Mouse (Mus musculus): ENCODE results near the gene Hspbp1. TPM values are rescaled to one million over a fixed set of nuclear protein-coding genes. Genes with fewer than 3 reads are reported as not detected.

Gene Hspbp1
- polyA plus RNA-seq, 1 experiment from 2014 or later, result 141 TPM

DNA sequence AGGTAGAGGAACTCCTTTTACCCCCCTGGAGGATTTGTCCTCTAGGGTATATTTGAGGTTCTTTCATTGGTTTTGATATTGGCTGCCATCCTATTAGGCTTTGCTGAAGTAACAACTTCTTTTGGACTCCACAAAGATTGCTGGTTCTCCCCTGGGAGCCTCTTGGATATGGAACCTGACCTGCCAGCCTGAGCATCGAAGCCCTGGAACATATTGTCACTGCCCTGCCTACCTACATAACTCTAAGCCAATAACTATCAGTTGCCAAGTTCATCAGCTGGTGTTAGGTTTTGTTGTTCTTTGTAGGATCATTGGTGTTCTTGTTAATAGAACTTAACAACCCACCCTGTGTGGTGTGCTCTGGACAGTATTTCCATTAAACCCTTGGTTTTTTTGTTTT, 71.9 kb downstream of the Hspbp1 start:
- Histone ChIP-seq H3K4me1 (ENCODE audit: control insufficient read depth, insufficient read depth, low read length) (no peaks in the 10 kb centered on the region), H3K4me2 (ENCODE audit: low read length) (no peak overlapping the region), H3K9me3 (replicated peaks; ENCODE audit: control insufficient read depth, low read length) (no peaks in the 10 kb centered on the region), H3K27ac (ENCODE audit: low read depth, low read length) (no peak overlapping the region), H3K27me3 (replicated peaks; ENCODE audit: control insufficient read depth, insufficient read depth, low read length) (no peaks in the 10 kb centered on the region), H3K9ac (ENCODE audit: low read length) (no peak overlapping the region), H3K36me3 (ENCODE audit: control insufficient read depth, insufficient read depth, low read length) (no peaks in the 10 kb centered on the region), H3K4me3 (ENCODE audit: low read depth, low read length) (no peak overlapping the region)
- no peak for DNase-seq (ENCODE audit: low spot score)
- WGBS, result 92% methylated on average over 1 of the region's 1 CpGs
- ATAC-seq, result no peak

DNA sequence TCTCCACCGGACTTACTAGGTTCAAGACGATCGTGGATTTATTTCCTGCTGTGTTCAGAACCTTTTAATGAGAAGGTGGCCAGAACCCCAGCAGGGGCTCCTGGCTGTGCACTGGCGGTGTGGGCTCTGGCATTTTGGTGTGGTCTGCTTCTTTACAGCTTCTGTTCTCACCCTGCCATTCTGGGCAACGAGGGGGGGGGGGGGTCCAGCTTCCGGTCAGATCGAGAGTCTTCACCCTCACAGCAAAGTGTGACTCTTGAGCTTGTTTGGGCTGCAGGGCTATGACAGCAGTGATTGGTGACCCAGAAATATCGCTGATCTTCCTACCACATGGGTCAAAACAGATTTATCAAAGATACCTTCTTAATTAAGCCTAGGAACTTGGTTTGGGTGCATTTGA, 72.5 kb downstream of the Hspbp1 start:
- no peak for DNase-seq (ENCODE audit: low spot score)
- Histone ChIP-seq H3K4me3 (ENCODE audit: low read depth, low read length) (no peak overlapping the region), H3K4me2 (ENCODE audit: low read length) (no peak overlapping the region), H3K27me3 (replicated peaks; ENCODE audit: control insufficient read depth, insufficient read depth, low read length) (no peaks in the 10 kb centered on the region), H3K4me1 (ENCODE audit: control insufficient read depth, insufficient read depth, low read length) (no peaks in the 10 kb centered on the region), H3K27ac (ENCODE audit: low read depth, low read length) (no peak overlapping the region), H3K9me3 (replicated peaks; ENCODE audit: control insufficient read depth, low read length) (no peaks in the 10 kb centered on the region), H3K36me3 (ENCODE audit: control insufficient read depth, insufficient read depth, low read length) (no peaks in the 10 kb centered on the region), H3K9ac (ENCODE audit: low read length) (no peak overlapping the region)
- WGBS, result 60% methylated on average over 8 of the region's 8 CpGs
- no peak for ATAC-seq

- no peak for ATAC-seq
- no peaks in the 10 kb centered on the region for H3K4me1 ChIP-seq (ENCODE audit: control insufficient read depth, insufficient read depth, low read length)
- 89% methylated on average over 12 of the region's 12 CpGs for WGBS
These were observed 72.9 kb downstream of the Hspbp1 start for GRCm38 (mm10) chr7:4611921-4612341.

GRCm38 (mm10) chr7:4611511-4611910, 73.4 kb downstream of the Hspbp1 start:
- no peak overlapping the region for H3K27ac ChIP-seq (ENCODE audit: low read depth, low read length)
- H3K4me3 ChIP-seq (ENCODE audit: low read depth, low read length), result no peak overlapping the region
- H3K9me3 ChIP-seq (replicated peaks; ENCODE audit: control insufficient read depth, low read length), result no peaks in the 10 kb centered on the region
- H3K27me3 ChIP-seq (replicated peaks; ENCODE audit: control insufficient read depth, insufficient read depth, low read length), result no peaks in the 10 kb centered on the region
- H3K9ac ChIP-seq (ENCODE audit: low read length), result no peak overlapping the region
- ATAC-seq (no peak), DNase-seq (ENCODE audit: low spot score) (no peak)
- WGBS, result 81% methylated on average over 12 of the region's 12 CpGs
- H3K4me1 ChIP-seq (ENCODE audit: control insufficient read depth, insufficient read depth, low read length), result no peaks in the 10 kb centered on the region
- no peaks in the 10 kb centered on the region for H3K36me3 ChIP-seq (ENCODE audit: control insufficient read depth, insufficient read depth, low read length)
- no peak overlapping the region for H3K4me2 ChIP-seq (ENCODE audit: low read length)

More at GRCm38 (mm10) chr7:4611921-4612341, 72.9 kb downstream of the Hspbp1 start:
- Histone ChIP-seq H3K9ac (ENCODE audit: low read length) (no peak overlapping the region), H3K4me2 (ENCODE audit: low read length) (no peak overlapping the region), H3K9me3 (replicated peaks; ENCODE audit: control insufficient read depth, low read length) (no peaks in the 10 kb centered on the region), H3K27me3 (replicated peaks; ENCODE audit: control insufficient read depth, insufficient read depth, low read length) (no peaks in the 10 kb centered on the region), H3K36me3 (ENCODE audit: control insufficient read depth, insufficient read depth, low read length) (no peaks in the 10 kb centered on the region), H3K4me3 (ENCODE audit: low read depth, low read length) (no peak overlapping the region), H3K27ac (ENCODE audit: low read depth, low read length) (no peak overlapping the region)
- DNase-seq (ENCODE audit: low spot score), result no peak

Other genes with a start within 250 kb of the Hspbp1 start
- gene Rdh13, start 239.4 kb downstream of the Hspbp1 start, polyA plus RNA-seq (2014; fragmentation: Nextera tagmentation; extraction: Ambion mirVana), result 30.1 and 37.9 TPM in 2 replicates
- gene Eps8l1, start 224.4 kb downstream of the Hspbp1 start, polyA plus RNA-seq (2014; fragmentation: Nextera tagmentation; extraction: Ambion mirVana), result 2.9 and 5.6 TPM in 2 replicates
- gene Ppp1r12c, start 183.4 kb downstream of the Hspbp1 start, polyA plus RNA-seq (2014; fragmentation: Nextera tagmentation; extraction: Ambion mirVana), result 29.4 and 32.1 TPM in 2 replicates
- 1.4 and 2.3 TPM in 2 replicates for gene Tnnt1, start 168.7 kb downstream of the Hspbp1 start, polyA plus RNA-seq (2014; fragmentation: Nextera tagmentation; extraction: Ambion mirVana)
- gene Tnni3, start 160.8 kb downstream of the Hspbp1 start, polyA plus RNA-seq (2014; fragmentation: Nextera tagmentation; extraction: Ambion mirVana), result 0.81 and 1.7 TPM in 2 replicates
- gene Dnaaf3, start 152.6 kb downstream of the Hspbp1 start, polyA plus RNA-seq (2014; fragmentation: Nextera tagmentation; extraction: Ambion mirVana), result 0.55 and 0.72 TPM in 2 replicates
- gene Syt5, start 137.5 kb downstream of the Hspbp1 start, polyA plus RNA-seq (2014; fragmentation: Nextera tagmentation; extraction: Ambion mirVana), result 133 and 153 TPM in 2 replicates
- gene Ptprh, start 81.0 kb downstream of the Hspbp1 start, polyA plus RNA-seq (2014; fragmentation: Nextera tagmentation; extraction: Ambion mirVana), result not detected in 2 replicates
- 2.4 and 2.6 TPM in 2 replicates for gene Tmem86b, start 53.6 kb downstream of the Hspbp1 start, polyA plus RNA-seq (2014; fragmentation: Nextera tagmentation; extraction: Ambion mirVana)
- gene Ppp6r1, start 26.0 kb downstream of the Hspbp1 start, polyA plus RNA-seq (2014; fragmentation: Nextera tagmentation; extraction: Ambion mirVana), result 4.4 and 5.3 TPM in 2 replicates
- gene Brsk1, start 5.5 kb upstream of the Hspbp1 start, polyA plus RNA-seq (2014; fragmentation: Nextera tagmentation; extraction: Ambion mirVana), result 7.9 and 8.0 TPM in 2 replicates
- gene Tmem150b, start 40.2 kb upstream of the Hspbp1 start, polyA plus RNA-seq (2014; fragmentation: Nextera tagmentation; extraction: Ambion mirVana), result 0.12 TPM in 1 of 2 replicates, not detected in the other
- gene Kmt5c, start 55.0 kb upstream of the Hspbp1 start, polyA plus RNA-seq (2014; fragmentation: Nextera tagmentation; extraction: Ambion mirVana), result 54.6 and 57.1 TPM in 2 replicates
- gene Cox6b2, start 68.0 kb upstream of the Hspbp1 start, polyA plus RNA-seq (2014; fragmentation: Nextera tagmentation; extraction: Ambion mirVana), result 11.7 and 13.1 TPM in 2 replicates
- not detected in 2 replicates for gene Fam71e2, start 86.2 kb upstream of the Hspbp1 start, polyA plus RNA-seq (2014; fragmentation: Nextera tagmentation; extraction: Ambion mirVana)
- gene Il11, start 97.8 kb upstream of the Hspbp1 start, polyA plus RNA-seq (2014; fragmentation: Nextera tagmentation; extraction: Ambion mirVana), result 0.21 and 0.32 TPM in 2 replicates
- not detected in 2 replicates for gene Tmem190, start 97.9 kb upstream of the Hspbp1 start, polyA plus RNA-seq (2014; fragmentation: Nextera tagmentation; extraction: Ambion mirVana)
- 1.5 and 1.7 TPM in 2 replicates for gene Tmem238, start 104.6 kb upstream of the Hspbp1 start, polyA plus RNA-seq (2014; fragmentation: Nextera tagmentation; extraction: Ambion mirVana)
- gene Rpl28, start 107.8 kb upstream of the Hspbp1 start, polyA plus RNA-seq (2014; fragmentation: Nextera tagmentation; extraction: Ambion mirVana), result 179 and 182 TPM in 2 replicates
- gene Ube2s, start 127.5 kb upstream of the Hspbp1 start, polyA plus RNA-seq (2014; fragmentation: Nextera tagmentation; extraction: Ambion mirVana), result 378 and 472 TPM in 2 replicates
- 5.8 and 7.7 TPM in 2 replicates for gene Shisa7, start 159.6 kb upstream of the Hspbp1 start, polyA plus RNA-seq (2014; fragmentation: Nextera tagmentation; extraction: Ambion mirVana)
- gene Isoc2b, start 185.2 kb upstream of the Hspbp1 start, polyA plus RNA-seq (2014; fragmentation: Nextera tagmentation; extraction: Ambion mirVana), result 3.3 and 4.3 TPM in 2 replicates
- 0.53 and 0.59 TPM in 2 replicates for gene Isoc2a, start 192.1 kb upstream of the Hspbp1 start, polyA plus RNA-seq (2014; fragmentation: Nextera tagmentation; extraction: Ambion mirVana)
- 0.33 and 0.44 TPM in 2 replicates for gene Gm36210, start 221.4 kb upstream of the Hspbp1 start, polyA plus RNA-seq (2014; fragmentation: Nextera tagmentation; extraction: Ambion mirVana)
- 3.6 and 3.8 TPM in 2 replicates for gene Zfp628, start 230.1 kb upstream of the Hspbp1 start, polyA plus RNA-seq (2014; fragmentation: Nextera tagmentation; extraction: Ambion mirVana)
- gene Nat14, start 237.0 kb upstream of the Hspbp1 start, polyA plus RNA-seq (2014; fragmentation: Nextera tagmentation; extraction: Ambion mirVana), result 9.8 and 17.7 TPM in 2 replicates
- 0.23 and 0.41 TPM in 2 replicates for gene Ssc5d, start 240.7 kb upstream of the Hspbp1 start, polyA plus RNA-seq (2014; fragmentation: Nextera tagmentation; extraction: Ambion mirVana)